Mouse (Mus musculus) CH12.LX (cell line): ENCODE results near the gene Tmem97. TPM values are rescaled to one million over a fixed set of nuclear protein-coding genes. Genes with fewer than 3 reads are reported as not detected.
A peak's percentile ranks its signal among the peaks of the same experiment; 100 is the strongest.

Experiments used
- DNase-seq: peaks from one replicate; pipeline ENCODE4 v3.0.0-alpha.2; 2013; ENCODE audit errors: extremely low read depth
- H3K27ac ChIP-seq: 2 replicates; pipeline ENCODE4 v1.5.1; 2012; ENCODE audit warnings: low read depth, mild to moderate bottlenecking, control low read depth, moderate library complexity; ENCODE audit not compliant: insufficient read depth
- H3K27me3 ChIP-seq: replicated peaks from 2 replicates; pipeline ENCODE3; 2012; ENCODE audit warnings: inconsistent platforms
- H3K36me3 ChIP-seq, 2 experiments: replicated peaks in 1 of 2; 2 replicates each; pipeline versions ENCODE3 to v1.6.1; 2012; ENCODE audit warnings: inconsistent platforms in 1 of 2, low read length in 1 of 2, mild to moderate bottlenecking in 1 of 2, mixed read lengths in 1 of 2, moderate library complexity in 1 of 2; ENCODE audit not compliant: control insufficient read depth in 1 of 2, insufficient read depth in 1 of 2
- H3K4me1 ChIP-seq, 2 experiments: 2 replicates each; pipeline ENCODE4 v1.6.1; 2012; ENCODE audit warnings: inconsistent platforms in 1 of 2, moderate library complexity in 1 of 2; ENCODE audit not compliant: insufficient read depth in 2 of 2, control insufficient read depth in 1 of 2
- H3K4me2 ChIP-seq: 2 replicates; pipeline ENCODE4 v1.6.1; 2012; ENCODE audit warnings: low read depth, mild to moderate bottlenecking, control low read depth; ENCODE audit not compliant: poor library complexity, insufficient read depth, severe bottlenecking
- H3K4me3 ChIP-seq, 3 experiments: fragments of 150-350 bp in 1 of 3; sonication (generic) in 1 of 3; replicated peaks in 1 of 3; 2 replicates each; pipeline versions ENCODE3 to v1.5.1; 2011 to 2012; ENCODE audit warnings: low read depth in 2 of 3, low read length in 2 of 3, mild to moderate bottlenecking in 2 of 3, moderate library complexity in 2 of 3, control low read depth in 1 of 3, improper control_type of control experiment in 1 of 3, inconsistent platforms in 1 of 3, mixed read lengths in 1 of 3; ENCODE audit not compliant: poor library complexity in 1 of 3
- H3K79me2 ChIP-seq: replicated peaks from 2 replicates; pipeline ENCODE4 v1.6.1; 2012; ENCODE audit warnings: mild to moderate bottlenecking, moderate library complexity; ENCODE audit not compliant: control insufficient read depth, poor library complexity, insufficient read depth, severe bottlenecking; ENCODE audit errors: extremely low read depth
- H3K9ac ChIP-seq: 2 replicates; pipeline ENCODE4 v1.6.1; 2012; ENCODE audit warnings: low read depth, mild to moderate bottlenecking, control low read depth, moderate library complexity; ENCODE audit not compliant: insufficient read depth
- H3K9me3 ChIP-seq: replicated peaks from 2 replicates; pipeline ENCODE3; 2012; ENCODE audit warnings: low read length, inconsistent platforms, mixed read lengths
- CHD2 ChIP-seq: IDR thresholded peaks from 2 replicates; pipeline ENCODE4 v1.6.1; 2011; ENCODE audit warnings: low read length, improper control_type of control experiment
- CTCF ChIP-seq, 2 experiments: IDR thresholded peaks in 1 of 2; conservative IDR thresholded peaks in 1 of 2; 2 replicates each; pipeline ENCODE4 v1.5.1; 2011 to 2012; ENCODE audit warnings: low read depth in 2 of 2, low read length in 2 of 2, improper control_type of control experiment in 1 of 2, inconsistent platforms in 1 of 2, mild to moderate bottlenecking in 1 of 2, moderate library complexity in 1 of 2
- E2F4 ChIP-seq: IDR thresholded peaks from 2 replicates; pipeline ENCODE4 v1.6.1; 2011; ENCODE audit warnings: low read depth, low read length, improper control_type of control experiment; ENCODE audit not compliant: insufficient replicate concordance
- ELF1 ChIP-seq: IDR thresholded peaks from 2 replicates; pipeline ENCODE4 v1.6.1; 2014; ENCODE audit warnings: low read depth, mild to moderate bottlenecking, inconsistent platforms, low read length, improper control_type of control experiment
- EP300 ChIP-seq: IDR thresholded peaks from 2 replicates; pipeline ENCODE4 v1.6.1; 2011; ENCODE audit warnings: low read length, improper control_type of control experiment
- JUN ChIP-seq: IDR thresholded peaks from 2 replicates; pipeline ENCODE4 v1.6.1; 2011; ENCODE audit warnings: low read depth, mild to moderate bottlenecking, low read length, improper control_type of control experiment, moderate library complexity; ENCODE audit not compliant: insufficient read depth
- KAT2A ChIP-seq: IDR thresholded peaks from 2 replicates; pipeline ENCODE4 v1.6.1; 2012; ENCODE audit warnings: low read length, improper control_type of control experiment, inconsistent platforms; ENCODE audit not compliant: insufficient replicate concordance
- MXI1 ChIP-seq: IDR thresholded peaks from 2 replicates; pipeline ENCODE4 v1.6.1; 2011; ENCODE audit warnings: mild to moderate bottlenecking, low read depth, low read length, improper control_type of control experiment
- MYC ChIP-seq: IDR thresholded peaks from 2 replicates; pipeline ENCODE4 v1.6.1; 2011; ENCODE audit warnings: low read depth, mild to moderate bottlenecking, improper control_type of control experiment, low read length
- NELFE ChIP-seq: IDR thresholded peaks from 2 replicates; pipeline ENCODE4 v1.6.1; 2011; ENCODE audit warnings: low read depth, low read length, improper control_type of control experiment
- NRF1 ChIP-seq: IDR thresholded peaks from 2 replicates; pipeline ENCODE4 v1.6.1; 2014; ENCODE audit warnings: low read depth, mild to moderate bottlenecking, inconsistent platforms, low read length, improper control_type of control experiment, moderate library complexity
- PAX5 ChIP-seq: IDR thresholded peaks from 2 replicates; pipeline ENCODE4 v1.6.1; 2012; ENCODE audit warnings: low read length, inconsistent platforms, mixed read lengths
- POLR2A ChIP-seq: IDR thresholded peaks from 2 replicates; pipeline ENCODE4 v1.6.1; 2011; ENCODE audit warnings: low read depth, mild to moderate bottlenecking, improper control_type of control experiment, low read length
- POLR2AphosphoS2 ChIP-seq: IDR thresholded peaks from 2 replicates; pipeline ENCODE4 v1.6.1; 2011; ENCODE audit warnings: low read depth, low read length, improper control_type of control experiment
- RAD21 ChIP-seq: IDR thresholded peaks from 2 replicates; pipeline ENCODE4 v1.6.1; 2011; ENCODE audit warnings: low read depth, mild to moderate bottlenecking, low read length, improper control_type of control experiment, moderate library complexity
- SMC3 ChIP-seq: IDR thresholded peaks from 2 replicates; pipeline ENCODE4 v1.6.1; 2011; ENCODE audit warnings: low read depth, low read length, improper control_type of control experiment
- TBP ChIP-seq: conservative IDR thresholded peaks from 2 replicates; pipeline ENCODE4 v1.6.1; 2011; ENCODE audit warnings: low read depth, low read length, improper control_type of control experiment
- TCF12 ChIP-seq: IDR thresholded peaks from 2 replicates; pipeline ENCODE4 v1.6.1; 2014; ENCODE audit warnings: low read depth, mild to moderate bottlenecking, inconsistent platforms, low read length, improper control_type of control experiment
- USF2 ChIP-seq: conservative IDR thresholded peaks from 2 replicates; pipeline ENCODE4 v1.6.1; 2011; ENCODE audit warnings: low read depth, low read length, improper control_type of control experiment
- ZC3H11A ChIP-seq: IDR thresholded peaks from 2 replicates; pipeline ENCODE4 v1.6.1; 2012; ENCODE audit warnings: low read depth, mild to moderate bottlenecking, inconsistent platforms, low read length, improper control_type of control experiment
- dilution Hi-C: fragments of 300-500 bp; cut with MboI; formaldehyde crosslinking; loops from 2 replicates; pipeline ENCODE4 v1.14.3; 2020; ENCODE audit warnings: low sequenced_read_pairs; ENCODE audit not compliant: extremely low pct_unique_long_range_greater_than_20kb, extremely low pct_ligation_motif_present
- in situ Hi-C: fragments of 300-500 bp; cut with MboI; formaldehyde crosslinking; loops from 3 replicates; pipeline ENCODE4 v1.14.3; 2019; ENCODE audit warnings: low sequenced_read_pairs, low pct_ligation_motif_present, low pct_unique_long_range_greater_than_20kb, mixed read lengths
- polyA plus RNA-seq: library from polyadenylated mRNA; unstranded; fragments of >175 nt; gene quantifications from 2 replicates; pipeline ENCODE4 v1.2.1, GENCODE M21; 2012; ENCODE audit warnings: low read depth; ENCODE audit not compliant: insufficient read length
- total RNA-seq, 2 experiments: library from RNA; depleted of rRNA; stranded (reverse); fragments of 300-350 nt in 1 of 2; fragments of >200 nt in 1 of 2; gene quantifications; 2 replicates each; pipeline ENCODE4 v1.2.3; 2012 to 2014

Gene Tmem97
- total and polyA plus RNA-seq, 3 experiments: 213 to 347 (median 268) TPM

DNA sequence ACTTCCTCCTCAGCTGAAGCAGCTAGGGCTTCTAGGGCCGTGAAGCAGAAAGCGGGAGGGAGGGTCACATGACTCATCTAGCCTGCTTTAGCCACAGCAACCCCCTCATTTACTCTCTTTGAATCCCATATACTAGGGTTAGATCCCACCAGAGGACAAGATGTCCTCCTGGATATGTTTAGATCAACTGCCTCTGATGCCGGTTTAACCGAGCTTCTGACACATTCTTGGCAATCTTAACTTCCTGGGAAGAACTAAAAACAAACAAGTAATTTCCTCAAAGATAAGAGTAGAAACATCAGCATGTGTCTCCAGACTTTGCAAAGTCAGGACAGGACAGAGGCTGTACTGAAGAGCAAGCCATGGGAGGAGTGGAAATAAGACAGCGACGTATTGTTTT, 16.2 kb upstream of the Tmem97 start:
- no peak for DNase-seq
- H3K4me3 ChIP-seq: no peak overlapping the region
- TF ChIP-seq JUN: no peak
- H3K4me1 ChIP-seq: 0 out of 4 replicates have a peak, but pooled peaks cover 0 to 3% of the 10 kb centered on the region in 2 experiments
- no peak overlapping the region for H3K27ac ChIP-seq
- no peaks in the 10 kb centered on the region for H3K79me2 ChIP-seq
- in situ Hi-C loops (loop anchor here (10.0 to 25.0 kb wide), 3 partner anchors 258 to 646 kb away; partner anchors contain the start of gene Lyrm9), dilution Hi-C loops (no loop called here)
- no peaks in the 10 kb centered on the region for H3K27me3 ChIP-seq
- peaks cover 18 to 51% of the 10 kb centered on the region in 2 experiments for H3K36me3 ChIP-seq
- no peaks in the 10 kb centered on the region for H3K9me3 ChIP-seq
- H3K9ac ChIP-seq: no peak overlapping the region
- no peak overlapping the region for H3K4me2 ChIP-seq

DNA sequence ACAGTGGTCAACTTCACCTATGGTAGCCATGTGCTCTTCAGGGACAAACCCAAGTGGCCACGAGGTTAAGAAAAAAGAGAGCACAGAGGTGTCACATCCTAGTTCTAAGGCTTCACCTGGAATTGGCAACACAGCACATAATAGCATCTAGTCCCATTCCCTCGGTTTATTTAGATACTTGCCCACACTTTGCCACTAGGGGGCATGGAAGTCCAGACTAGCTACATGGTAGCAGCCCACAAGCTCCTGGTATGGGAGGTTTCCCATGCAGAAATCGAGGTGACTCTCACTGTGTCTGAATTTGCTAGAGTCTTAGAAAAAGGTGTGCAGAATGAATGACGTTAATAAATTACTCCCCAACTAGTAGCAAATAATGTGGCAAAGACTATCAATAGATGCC, 9.9 kb upstream of the Tmem97 start:
- Histone ChIP-seq H3K27me3 (no peaks in the 10 kb centered on the region), H3K9ac (no peak overlapping the region), H3K4me3 (no peak overlapping the region), H3K4me2 (no peak overlapping the region), H3K4me1 (peaks cover 0 to 6% of the 10 kb centered on the region in 2 experiments; a peak in 1 of 4 replicates), H3K79me2 (no peaks in the 10 kb centered on the region), H3K9me3 (no peaks in the 10 kb centered on the region), H3K36me3 (peaks cover 0 to 5% of the 10 kb centered on the region in 2 experiments), H3K27ac (no peak overlapping the region)
- no peak for TF ChIP-seq ZC3H11A
- no peak for TF ChIP-seq NELFE
- TF ChIP-seq KAT2A: no peak
- TF ChIP-seq CTCF (conservative IDR thresholded peaks at IDR 0.05 in 1 of 2, IDR thresholded peaks at IDR 0.05 in 1 of 2; ENCODE audit: low read depth in 2 of 2, low read length in 2 of 2): peak; percentile 94 to 95
- TF ChIP-seq TBP: no peak
- TF ChIP-seq RAD21: peak; percentile 85
- TF ChIP-seq SMC3: peak; percentile 78
- TF ChIP-seq USF2: no peak
- no peak for TF ChIP-seq ELF1
- in situ Hi-C loops (loop anchor here (10.0 to 25.0 kb wide), 3 partner anchors 264 to 652 kb away; partner anchors contain the start of gene Lyrm9), dilution Hi-C loops (no loop called here)
- DNase-seq: peak; percentile 78

DNA sequence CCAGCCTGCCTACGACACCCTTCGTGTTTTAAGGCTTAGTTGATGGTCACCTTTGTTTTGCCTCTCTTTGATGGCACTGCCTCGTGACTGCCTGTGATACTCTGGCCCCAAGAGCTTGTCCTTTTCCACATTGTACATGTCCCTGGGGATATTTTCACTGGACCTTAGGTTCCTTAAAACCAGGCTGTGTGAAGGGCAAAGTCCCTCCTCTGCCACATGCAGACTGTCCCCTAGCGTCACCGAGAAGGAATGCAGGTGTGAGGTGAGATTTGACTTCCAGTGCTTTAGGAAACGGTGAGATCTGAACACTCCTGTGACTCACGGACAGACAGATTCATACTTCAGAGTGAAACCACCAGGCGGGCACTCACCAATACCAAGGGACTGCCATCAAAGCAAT, 6.7 kb upstream of the Tmem97 start:
- in situ Hi-C loops: loop anchor here (25.0 kb wide), 1 partner anchor 655 kb away; no protein-coding TSS in a partner anchor
- peaks cover 9% of the 10 kb centered on the region for H3K9me3 ChIP-seq
- no peaks in the 10 kb centered on the region for H3K27me3 ChIP-seq
- H3K4me1 ChIP-seq: peaks cover 0 to 6% of the 10 kb centered on the region in 2 experiments; a peak in 1 of 4 replicates
- dilution Hi-C loops: no loop called here
- TF ChIP-seq POLR2A (no peak), RAD21 (peak; percentile 43), NRF1 (no peak), TCF12 (no peak), CTCF (conservative IDR thresholded peaks at IDR 0.05 in 1 of 2, IDR thresholded peaks at IDR 0.05 in 1 of 2; ENCODE audit: low read depth in 2 of 2, low read length in 2 of 2) (peak; percentile 76 to 82), SMC3 (peak; percentile 63), CHD2 (no peak), MYC (no peak), MXI1 (no peak), E2F4 (no peak), EP300 (no peak), POLR2AphosphoS2 (no peak), ELF1 (no peak), USF2 (no peak), PAX5 (no peak)
- H3K4me2 ChIP-seq: no peak overlapping the region
- no peaks in the 10 kb centered on the region for H3K79me2 ChIP-seq
- no peak overlapping the region for H3K27ac ChIP-seq
- H3K36me3 ChIP-seq: no peaks in the 10 kb centered on the region
- DNase-seq: peak; percentile 43
- H3K9ac ChIP-seq: no peak overlapping the region
- H3K4me3 ChIP-seq: no peak overlapping the region
